Mouse (Mus musculus) layer of hippocampus, postnatal 14 days (tissue): ENCODE results near the gene Rinl. TPM values are rescaled to one million over a fixed set of nuclear protein-coding genes. Genes with fewer than 3 reads are reported as not detected.

Experiments
- DNase-seq, 2 experiments: peaks; one replicate each; pipeline ENCODE4 v3.0.0; 2021 to 2022; ENCODE audit warnings: low spot score in 2 of 2, mixed read lengths in 1 of 2
- total RNA-seq, 2 experiments: library from RNA; stranded (reverse); gene quantifications; 2 replicates each; pipeline ENCODE4 v1.2.3; 2021

Gene Rinl
- total RNA-seq, 2 experiments from 2014 or later = 2.9 to 3.3 TPM

DNA sequence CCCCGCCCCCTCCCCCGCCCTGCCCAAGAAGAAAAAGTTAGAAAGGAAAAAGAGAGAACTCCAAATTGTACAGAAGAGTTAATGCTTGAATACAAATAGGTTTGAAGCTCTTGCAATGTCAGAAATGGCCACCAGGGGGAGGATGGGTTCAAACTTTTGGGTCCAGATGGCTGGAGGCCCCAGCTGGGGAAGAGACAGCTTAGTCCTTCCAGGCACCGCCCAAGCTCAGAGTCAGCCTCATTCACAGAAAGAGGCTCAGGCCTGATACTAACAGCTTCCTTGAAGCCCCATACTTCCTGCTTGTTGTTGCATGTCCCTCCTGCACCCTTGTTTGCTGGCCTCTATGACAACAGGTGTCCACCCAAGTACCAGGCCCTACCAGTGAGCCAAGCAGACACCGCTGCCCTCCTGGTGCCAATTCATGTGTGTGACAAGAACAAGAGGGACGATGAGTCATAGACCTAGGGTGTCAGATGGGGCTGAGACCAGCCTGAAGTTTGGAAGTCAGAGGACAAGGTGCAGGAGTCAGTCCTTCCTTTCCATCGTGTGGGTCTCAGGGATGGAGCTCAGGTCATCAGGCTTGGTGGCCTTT is 8.6 kb upstream of the Rinl start:
- peak; percentile 89 to 91 for DNase-seq

DNA sequence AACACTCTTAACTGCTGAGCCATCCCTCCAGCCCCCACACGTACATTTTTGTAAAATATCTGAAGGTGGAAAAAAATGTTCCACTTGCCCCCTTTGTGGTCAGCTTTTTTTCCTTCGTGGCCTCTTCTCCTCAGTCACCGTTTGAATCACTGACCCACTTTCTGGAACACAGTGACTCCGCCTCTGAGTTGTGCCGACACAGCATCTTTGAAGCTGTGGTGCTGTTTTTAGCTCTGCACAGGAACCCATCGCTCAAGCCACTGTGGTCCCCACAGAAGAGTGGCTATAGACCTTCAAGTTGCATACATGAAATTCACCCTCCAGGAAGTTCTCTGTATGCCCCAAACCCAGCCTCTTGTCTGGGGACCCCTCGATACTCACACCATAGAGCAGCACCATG is 7.9 kb upstream of the Rinl start:
- DNase-seq = no peak

DNA sequence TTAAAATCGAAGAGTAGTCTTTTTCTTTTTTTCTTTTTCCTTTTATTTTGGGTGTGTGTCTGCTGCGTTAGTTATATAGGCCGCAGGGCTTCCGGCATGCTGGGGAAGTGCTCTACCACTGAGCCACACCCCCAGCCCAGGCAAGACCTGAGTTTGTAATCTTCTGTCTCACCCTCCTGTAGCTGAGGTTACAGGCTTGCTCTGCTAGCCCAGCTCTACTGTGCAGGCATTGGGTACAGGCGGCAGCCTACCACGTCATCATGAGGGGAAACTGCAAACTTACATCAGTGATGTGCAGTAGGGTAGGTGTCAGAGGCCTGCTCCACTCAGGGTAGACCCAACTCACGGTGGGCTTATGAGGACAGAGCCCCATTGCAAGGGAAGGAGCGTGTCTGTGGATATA is 7.5 kb upstream of the Rinl start:
- DNase-seq = no peak

DNA sequence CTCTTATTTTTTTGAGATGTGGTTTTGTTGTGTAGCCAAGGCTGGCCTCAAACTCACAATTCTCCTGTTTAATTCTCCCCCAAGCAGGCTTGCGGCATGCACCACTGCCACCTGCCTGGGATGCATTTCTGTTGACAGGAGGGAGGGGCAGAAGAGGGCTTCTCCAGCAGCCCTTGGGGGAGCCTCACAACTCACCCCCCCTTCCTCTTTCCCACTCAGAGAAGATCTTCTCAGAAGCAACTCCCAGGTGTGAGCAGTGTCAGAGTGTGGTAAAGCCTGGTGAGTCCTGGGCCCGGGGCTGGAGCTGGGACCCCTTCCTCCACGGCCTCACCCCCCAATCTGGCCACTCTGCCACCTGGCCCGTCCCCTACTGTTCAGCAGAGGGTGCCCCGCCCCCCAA is 3.6 kb upstream of the Rinl start:
- DNase-seq = no peak

DNA sequence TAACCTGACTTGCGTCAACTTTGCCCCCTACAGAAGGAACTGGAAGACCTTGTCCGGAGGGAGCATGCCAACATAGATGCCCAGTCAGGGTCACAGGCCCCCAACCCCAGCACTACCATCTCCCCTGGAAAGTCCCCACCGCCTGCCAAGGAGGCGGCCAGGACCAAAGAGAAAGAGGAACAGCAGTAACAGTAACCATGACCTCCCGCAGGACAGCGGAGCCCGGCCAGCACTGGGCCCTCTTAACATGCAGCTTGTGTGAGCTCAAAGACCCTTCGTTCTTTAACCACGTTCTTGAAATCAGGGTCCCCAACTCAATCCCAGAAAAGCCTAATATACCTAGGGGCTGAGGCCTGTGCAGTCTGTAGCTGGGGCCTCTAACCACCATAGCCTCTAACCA is 885 bp upstream of the Rinl start:
- DNase-seq = no peak

DNA sequence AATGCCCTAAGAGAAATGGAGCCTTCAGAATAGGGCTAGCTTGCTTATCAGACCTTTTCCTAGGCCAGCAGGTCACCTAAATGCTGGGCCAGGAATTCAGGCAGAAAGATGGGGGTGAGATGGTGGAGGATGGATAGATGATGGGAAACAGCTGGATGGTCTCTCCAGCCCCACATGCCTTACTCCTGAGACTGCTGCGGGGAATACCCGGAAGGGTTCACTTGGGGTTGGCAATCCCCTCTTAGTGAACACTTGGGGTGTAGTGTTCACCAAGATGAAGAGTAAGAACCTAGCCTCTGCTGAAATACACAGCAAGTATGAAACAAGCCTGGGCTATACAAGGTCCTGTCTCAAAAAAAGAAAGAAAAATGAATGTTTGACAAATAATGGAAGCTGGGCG is 466 bp downstream of the Rinl start:
- DNase-seq = no peak

DNA sequence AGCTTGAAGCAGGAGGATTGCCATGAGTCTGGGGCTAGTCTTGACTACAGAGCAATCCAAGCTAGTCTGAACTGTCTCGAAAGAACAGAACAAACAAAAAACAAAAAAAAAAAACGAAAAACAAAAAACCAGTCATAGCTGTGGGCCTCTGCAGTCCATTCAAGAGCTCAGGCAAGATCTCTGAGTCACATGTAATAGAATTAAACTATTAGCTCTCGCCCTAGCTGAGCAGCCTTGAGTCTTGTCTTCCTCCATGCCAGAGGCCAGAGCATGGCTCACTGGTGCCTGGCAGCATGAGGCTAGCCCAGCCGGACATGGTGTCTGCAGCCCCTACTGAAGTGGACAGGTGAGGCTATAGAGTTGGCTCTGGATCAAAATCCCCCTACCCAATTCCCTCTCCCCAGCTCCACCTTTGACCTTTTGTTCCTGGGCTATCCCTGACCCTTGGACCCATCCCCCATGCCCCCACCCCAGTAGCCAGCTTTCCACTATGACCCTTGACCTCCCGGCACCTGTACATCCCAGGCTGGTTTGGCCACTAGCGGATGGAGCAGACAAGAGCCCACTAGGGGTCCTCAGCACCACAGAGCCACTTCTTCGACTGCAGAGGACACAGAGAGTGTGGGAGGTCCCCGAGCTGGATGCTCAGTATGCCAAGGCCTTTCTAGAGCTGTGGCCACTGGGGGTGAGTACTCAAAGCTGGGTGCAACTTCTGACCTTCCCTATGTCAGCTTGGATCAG is 1.5 kb downstream of the Rinl start:
- DNase-seq = no peak

DNA sequence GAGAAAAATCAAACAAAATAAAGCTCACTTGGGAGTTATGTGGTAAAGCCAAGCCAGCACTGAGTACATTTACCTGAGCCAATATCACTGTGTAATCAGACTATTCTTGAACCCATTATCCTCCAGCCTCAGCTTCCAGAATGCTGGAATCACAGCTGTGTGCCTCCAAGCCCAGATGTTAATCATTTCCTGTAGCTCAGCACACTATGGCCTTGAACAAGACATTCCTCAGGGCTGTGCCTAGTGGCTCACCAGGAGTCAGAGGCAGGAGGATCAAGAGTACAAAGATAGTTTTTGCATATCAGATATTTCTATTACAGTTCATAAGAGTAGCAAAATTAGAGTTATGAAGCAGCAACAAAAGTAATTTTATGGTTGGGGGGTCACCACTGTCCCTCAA is 2.9 kb downstream of the Rinl start:
- no peak for DNase-seq

DNA sequence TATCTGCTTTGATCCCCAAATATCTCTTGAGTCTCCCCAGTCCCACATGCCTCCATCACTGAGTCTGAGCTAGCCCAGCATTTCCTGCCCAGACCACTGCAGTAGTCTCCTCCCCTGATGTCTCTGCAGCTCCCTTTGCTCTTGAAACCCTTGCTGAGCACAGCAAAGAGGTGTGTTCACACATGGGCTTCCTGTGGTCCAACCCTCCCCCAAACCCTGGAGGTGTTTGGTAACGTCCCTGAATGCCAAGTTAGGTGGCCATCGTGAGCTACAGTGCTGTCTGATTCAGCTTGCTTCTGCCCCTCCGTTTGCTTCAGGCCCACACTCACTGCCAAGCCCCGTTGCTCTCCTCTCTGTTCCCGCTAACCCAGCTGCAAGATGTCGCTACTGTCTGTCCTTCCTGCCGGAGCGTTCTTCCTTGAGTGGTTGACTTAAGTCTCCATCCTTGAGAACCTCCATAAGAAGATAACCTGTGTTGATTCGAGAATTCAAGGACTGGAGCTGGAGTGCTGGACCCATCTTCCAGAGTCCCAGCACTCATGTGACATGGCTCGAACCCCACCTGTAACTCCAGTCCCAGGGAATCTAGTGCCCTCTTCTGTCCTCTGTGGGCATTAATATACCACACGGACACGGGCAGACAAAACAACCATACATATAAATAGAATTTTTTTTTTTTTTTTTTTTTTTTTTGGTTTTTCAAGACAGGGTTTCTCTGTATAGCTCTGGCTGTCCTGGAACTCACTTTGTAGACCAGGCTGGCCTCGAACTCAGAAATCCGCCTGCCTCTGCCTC is 3.8 kb downstream of the Rinl start:
- DNase-seq = no peak

DNA sequence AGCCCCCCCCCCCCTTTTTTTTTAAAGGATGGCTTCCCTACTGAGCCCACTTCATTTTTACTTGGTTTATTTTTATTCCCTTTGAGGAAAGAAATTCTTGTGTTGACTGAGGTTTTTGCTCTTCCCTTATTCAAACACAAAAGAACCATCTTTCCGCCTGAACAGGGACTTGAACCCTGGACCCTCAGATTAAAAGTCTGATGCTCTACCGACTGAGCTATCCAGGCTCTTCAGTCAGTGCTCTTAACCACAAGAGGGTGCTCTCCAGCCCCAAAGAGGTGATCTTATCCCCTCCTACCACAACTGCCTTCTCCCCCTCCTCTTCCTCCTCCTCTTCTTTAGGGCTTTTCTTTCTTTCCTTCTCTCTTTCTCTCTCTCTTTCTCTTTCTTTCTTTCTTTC is 5.1 kb downstream of the Rinl start:
- no peak for DNase-seq

DNA sequence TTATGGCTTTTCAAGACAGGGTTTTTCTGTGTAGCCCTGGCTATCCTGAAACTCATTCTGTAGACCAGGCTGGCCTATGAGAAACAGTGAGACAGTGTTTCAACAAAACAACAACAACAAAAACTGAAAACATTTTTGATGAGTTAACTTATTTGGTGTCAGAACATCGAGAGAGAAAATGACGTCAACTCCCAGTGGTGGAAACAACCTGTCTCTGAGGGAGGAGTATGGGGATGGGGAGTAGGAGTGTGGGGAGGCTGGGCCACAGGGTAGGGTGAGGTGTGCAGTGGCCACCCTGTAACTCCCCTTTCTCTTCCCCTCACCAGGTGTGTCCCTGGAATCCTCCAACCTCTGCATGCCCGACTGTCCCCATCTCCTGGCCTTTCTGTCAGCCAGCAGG is 5.7 kb downstream of the Rinl start:
- no peak for DNase-seq

DNA sequence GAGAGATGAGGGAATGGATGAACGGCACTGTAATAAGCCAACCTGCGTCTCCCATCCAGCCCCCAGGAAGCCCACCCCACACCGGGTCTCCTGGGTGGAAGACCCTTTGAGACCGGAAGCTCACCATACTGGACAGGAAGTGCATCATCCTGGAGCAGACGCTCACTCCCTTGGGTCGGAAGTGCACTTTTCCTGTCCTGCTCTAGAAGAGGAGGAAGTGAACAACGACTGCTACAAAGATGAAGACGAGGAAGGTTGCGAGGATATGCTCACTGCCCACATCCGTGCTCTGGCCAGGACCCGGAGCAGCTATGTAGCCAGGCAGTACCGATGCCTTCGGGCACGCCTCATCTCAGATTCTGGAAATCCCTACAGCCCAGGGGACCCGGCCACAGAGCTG is 7.1 kb downstream of the Rinl start:
- DNase-seq = no peak

DNA sequence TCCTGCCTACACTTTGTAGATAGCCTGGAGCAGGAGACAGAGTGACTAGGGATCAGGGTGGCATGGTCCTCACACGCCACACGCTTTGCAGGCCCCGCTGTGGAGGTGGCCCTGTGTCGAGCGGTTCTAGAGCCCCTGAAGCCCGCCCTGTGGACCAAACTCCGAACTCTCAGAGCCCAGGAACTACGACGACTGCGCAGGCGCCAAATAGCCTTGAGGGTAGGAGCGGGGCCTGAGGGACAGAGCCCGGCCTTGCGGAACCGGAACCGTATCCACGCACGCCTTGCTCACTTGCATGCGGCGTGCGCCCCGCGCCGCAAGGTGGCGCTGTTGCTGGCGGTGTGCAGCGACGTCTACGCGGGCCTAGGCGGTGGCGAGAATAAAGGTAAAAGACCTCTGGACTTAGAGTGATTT is 7.8 kb downstream of the Rinl start:
- peak; percentile 65 to 68 for DNase-seq

DNA sequence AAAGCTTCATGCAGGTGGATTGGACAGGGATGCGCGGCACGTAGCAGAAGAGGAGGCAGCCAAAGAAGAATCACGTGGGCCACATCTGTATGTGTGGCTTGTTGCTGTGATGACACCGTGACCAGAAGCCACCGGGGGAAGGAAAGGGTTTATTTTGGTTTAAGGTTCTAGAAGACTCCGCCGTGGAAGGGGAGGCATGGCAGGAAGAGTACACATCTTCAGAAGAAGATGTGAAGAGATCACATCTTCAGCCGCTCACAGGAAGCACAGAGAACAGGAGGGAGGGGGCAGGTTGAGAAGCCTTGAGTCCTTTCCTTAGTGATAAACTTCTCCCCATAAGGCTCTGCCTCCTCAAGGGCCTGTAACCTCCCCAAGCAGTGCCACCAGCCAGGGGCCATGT is 11.2 kb downstream of the Rinl start:
- no peak for DNase-seq

DNA sequence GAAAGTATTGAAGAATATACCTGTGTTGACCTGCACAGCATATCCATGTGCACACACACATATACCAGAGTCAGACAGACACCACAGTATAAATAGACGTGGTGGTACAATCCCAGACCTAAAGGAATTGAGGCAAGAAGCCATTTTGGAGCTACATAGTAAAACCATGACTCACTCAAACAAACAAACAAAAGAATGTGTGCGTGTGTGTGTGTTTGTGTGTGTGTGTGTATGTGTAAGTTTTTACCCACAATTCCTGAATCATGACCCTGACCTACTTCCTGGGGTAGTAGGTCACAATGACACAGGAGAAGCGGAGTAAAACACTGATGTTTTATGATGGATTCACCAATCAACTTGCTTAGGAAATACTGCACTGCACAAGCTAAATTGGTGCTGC is 12.7 kb downstream of the Rinl start:
- no peak for DNase-seq

DNA sequence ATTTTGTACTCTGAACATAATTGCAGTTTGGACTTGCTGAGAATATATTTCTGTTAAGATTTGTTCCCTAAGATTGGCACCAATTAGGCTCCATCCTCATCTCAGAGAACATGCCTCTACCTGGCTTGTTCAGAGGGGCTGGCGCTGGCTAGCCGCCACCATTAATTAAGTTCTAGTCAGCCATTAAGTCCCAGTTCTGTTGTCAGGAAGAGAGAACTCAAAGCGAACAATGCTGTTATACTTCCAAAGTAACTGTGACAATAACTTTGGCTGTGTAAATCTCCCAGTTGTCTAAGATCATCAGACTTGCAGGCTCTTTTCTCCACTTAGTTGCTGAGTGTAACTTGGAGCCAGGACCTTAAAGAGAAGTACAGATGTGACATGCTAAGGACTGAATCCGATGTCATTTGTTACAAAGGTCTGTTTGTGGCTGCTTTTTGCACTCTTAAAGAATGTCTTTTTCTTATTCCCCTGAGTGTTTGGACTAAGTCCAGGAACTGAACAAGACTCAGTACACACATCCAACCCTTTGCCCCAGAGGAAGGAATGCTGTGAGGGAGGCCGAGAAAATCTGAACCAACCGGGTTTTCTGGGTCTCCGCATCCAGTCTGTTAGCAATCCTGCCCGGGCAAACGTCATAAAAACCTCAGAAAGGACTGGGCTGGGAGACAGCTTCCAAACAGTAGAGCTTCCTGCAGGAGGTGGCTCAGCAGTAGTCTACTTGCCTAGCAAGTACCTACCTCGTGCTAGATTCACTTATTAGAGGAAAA is 13.3 kb downstream of the Rinl start:
- DNase-seq = no peak

DNA sequence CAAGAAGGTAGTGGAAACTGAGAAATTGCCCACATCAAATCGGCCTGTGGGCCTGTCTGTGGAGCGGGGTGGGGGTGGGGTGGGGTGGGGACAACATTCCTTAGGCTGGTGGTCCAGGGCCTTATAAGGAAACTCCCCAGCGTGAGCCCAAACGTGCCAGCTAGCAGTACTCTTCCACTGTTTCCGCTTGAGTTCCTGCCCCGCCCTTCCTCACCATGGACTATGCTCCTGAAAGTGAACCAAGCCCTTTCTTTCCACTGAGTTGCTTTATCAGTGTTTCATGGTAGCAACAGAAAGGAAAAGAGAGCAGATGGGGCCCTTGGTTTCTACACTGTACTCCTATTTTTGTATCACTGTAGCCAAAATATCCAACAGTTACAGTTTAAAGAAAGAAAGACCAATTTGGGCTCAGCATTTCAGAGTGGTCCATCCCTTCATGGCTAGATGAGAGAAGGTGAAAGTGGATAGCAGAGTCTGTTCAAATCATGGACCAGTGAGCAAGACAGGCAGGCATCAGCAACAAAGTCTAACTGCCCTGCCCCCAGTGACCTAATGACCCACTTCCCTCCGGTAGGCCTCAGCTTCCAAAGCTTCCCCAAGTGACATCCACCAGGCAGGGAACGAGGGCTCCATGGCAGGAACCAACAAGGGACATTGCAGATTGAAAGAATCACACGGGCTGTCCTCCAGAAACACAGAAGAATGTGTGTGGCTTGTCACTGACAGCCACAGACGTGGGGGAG is 14.2 kb downstream of the Rinl start:
- no peak for DNase-seq

DNA sequence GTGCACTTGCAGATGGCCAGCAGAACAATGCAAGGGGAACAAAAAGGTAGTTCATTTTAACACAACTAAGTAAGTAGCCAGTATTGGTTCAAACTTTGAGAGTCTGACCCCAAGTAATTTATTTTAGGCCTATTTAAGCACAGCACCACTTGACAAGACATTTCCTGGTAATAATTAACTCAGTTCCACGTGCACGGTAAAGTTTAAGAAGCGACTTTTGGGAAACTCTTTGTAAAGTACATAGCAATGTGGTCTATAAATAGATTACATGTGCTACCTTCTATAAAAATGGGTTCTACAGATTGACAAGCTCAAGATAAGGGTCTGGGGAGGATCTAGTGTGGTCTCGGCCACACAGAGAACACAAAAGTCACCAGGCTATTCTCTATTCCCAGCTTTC is 15.0 kb downstream of the Rinl start:
- no peak for DNase-seq

DNA sequence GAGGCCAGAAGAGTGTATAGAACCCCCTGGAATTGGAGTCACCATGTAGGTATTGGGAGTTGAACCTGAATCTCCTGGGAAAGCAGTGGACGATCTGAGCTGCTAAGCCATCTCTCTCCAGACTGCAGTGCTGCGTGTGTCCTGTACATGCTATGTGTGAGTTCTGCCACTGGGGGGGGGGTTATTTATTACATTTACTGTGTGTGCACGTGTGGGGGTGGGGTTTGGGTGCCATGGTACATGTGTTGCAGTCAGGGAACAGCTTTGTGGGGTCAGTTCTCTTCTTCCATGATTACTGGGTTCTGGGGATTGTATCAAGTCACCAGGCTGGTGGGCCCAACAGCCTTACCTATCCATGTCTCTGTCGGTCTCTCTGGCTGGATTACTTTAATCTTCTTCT is 18.1 kb downstream of the Rinl start:
- no peak for DNase-seq

DNA sequence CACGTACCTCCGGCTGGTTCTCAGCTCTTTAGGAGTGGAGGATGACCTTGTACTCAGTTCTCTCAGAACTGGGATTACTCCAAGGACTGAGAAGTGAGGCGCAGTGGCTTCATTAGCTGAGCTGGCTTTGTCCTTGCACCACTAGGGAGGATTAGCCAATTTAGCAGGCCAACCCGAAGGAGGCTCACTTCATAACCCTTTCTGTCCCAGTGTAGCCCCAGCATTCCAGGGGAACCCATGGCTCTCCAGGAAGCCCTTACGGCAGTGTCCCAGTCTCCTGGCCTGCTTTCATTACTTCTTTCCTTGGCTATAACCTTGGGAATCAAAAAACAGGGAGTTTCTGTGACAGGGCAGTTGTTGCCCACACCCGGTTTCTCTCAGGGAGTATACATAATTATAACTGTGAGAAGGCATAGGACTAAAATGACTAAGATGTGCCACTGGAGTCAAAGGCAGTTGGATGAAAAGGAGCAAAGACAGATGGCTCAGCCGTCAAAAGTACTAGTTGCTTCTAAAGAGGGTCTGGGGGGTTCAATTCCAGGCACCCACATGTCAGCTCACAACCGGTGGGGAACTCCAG is 19.0 kb downstream of the Rinl start:
- no peak for DNase-seq
